Mouse (Mus musculus): ENCODE data around the gene Nop16.

- TF ChIP-seq MYOD1 (IDR thresholded peaks at IDR 0.05; ENCODE audit: control insufficient read depth in 1 of 3, insufficient read length in 2 of 3, low read depth in 2 of 3) (no peak), TCF3 (IDR thresholded peaks at IDR 0.05; ENCODE audit: insufficient read length, low read depth) (no peak), POLR2A (IDR thresholded peaks at IDR 0.05; ENCODE audit: insufficient read length, low read depth) (no peak), E2F4 (IDR thresholded peaks at IDR 0.05; ENCODE audit: insufficient read depth) (no peak), POLR2AphosphoS2 (IDR thresholded peaks at IDR 0.05; ENCODE audit: insufficient read length, low read depth) (no peak), MYOG (IDR thresholded peaks at IDR 0.05; ENCODE audit: control insufficient read depth in 1 of 3, insufficient read depth in 1 of 3, insufficient read length in 2 of 3, low read depth in 2 of 3) (no peak), TCF12 (IDR thresholded peaks at IDR 0.05; ENCODE audit: insufficient read depth, poor library complexity, severe bottlenecking) (no peak), MAX (IDR thresholded peaks at IDR 0.05; ENCODE audit: low read depth) (no peak)
Observed at GRCm38 (mm10) chr13:54602639-54603111, 12.8 kb upstream of the Nop16 start.

Data from myocyte (in vitro differentiated cells).